Mouse (Mus musculus): ENCODE measurements around the gene Macrod1. TPM values are rescaled to one million over a fixed set of nuclear protein-coding genes. Genes with fewer than 3 reads are reported as not detected.

The Macrod1 gene
- total RNA-seq, 2 experiments from 2014 or later: 201 to 216 TPM

DNA sequence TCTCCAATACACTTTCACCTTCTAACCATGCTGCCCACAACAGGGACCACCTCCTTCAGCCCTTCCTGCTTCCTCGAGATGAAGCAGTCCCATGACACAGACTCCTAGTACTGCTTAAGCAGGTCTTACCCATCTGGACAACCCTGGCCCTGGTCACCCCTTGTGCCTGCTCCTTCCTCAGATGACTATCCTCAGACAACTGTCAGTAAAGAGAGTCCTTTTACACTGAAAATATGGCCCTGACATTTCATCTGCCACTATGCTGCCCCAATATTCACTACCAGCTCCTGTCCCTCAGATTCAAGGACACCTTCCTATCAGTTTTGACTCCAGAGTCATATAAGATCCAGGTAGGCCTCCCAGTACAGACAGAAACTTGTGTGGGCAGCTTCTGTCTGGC, 143.8 kb downstream of the Macrod1 start:
- DNase-seq: no peak

- no peak for DNase-seq
Observed at GRCm38 (mm10) chr19:7204898-7205297, 148.3 kb downstream of the Macrod1 start.

- DNase-seq: no peak
Observed at GRCm38 (mm10) chr19:7205326-7205725, 148.7 kb downstream of the Macrod1 start.

GRCm38 (mm10) chr19:7205753-7206736, 149.4 kb downstream of the Macrod1 start, which contains the start of gene Otub1:
TSS of gene Otub1 (minus strand) at chr19:7206316.
- peak; percentile 88 for DNase-seq

GRCm38 (mm10) chr19:7209907-7210646, 153.5 kb downstream of the Macrod1 start:
- DNase-seq: no peak

- DNase-seq: no peak
Observed at GRCm38 (mm10) chr19:7212216-7212615, 155.6 kb downstream of the Macrod1 start.

DNA sequence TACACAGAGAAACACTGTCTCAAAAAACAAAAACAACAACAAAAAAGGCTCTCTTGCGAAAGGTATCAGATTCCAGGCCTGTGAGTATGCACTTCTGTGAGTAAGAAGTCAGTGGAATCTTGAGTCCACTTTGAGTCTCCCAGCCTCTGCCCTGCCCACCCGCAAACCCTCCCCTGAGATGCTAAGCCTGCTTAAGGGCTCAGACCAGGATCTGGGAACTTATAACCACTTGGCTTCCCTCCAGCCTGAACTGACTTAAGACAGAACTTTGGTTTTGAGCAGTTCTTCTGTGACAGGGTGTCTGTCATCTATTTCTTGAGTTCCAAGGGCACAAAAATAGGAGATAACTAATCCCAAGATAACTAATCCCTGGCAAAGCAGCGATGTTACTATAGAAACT, 156.4 kb downstream of the Macrod1 start:
- no peak for DNase-seq

DNA sequence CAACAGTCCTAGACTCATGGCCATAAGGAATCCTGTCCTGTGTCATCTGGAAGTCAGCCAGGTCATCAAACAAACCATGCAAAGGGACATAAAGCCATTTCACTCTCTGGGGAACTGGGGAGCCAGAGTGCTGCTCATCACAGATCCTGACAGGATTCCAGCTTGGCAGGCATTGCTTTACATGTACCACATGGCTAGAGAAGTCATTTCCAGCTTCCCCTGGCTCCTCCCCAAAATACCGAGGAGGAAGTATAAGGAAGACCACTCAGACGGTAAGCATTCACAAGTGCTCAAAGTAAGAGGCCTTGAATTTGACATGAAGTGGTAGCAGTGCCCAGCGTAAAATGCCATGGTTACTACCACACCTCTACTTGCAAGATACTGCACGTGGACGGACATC, 157.9 kb downstream of the Macrod1 start:
- DNase-seq: no peak

DNA sequence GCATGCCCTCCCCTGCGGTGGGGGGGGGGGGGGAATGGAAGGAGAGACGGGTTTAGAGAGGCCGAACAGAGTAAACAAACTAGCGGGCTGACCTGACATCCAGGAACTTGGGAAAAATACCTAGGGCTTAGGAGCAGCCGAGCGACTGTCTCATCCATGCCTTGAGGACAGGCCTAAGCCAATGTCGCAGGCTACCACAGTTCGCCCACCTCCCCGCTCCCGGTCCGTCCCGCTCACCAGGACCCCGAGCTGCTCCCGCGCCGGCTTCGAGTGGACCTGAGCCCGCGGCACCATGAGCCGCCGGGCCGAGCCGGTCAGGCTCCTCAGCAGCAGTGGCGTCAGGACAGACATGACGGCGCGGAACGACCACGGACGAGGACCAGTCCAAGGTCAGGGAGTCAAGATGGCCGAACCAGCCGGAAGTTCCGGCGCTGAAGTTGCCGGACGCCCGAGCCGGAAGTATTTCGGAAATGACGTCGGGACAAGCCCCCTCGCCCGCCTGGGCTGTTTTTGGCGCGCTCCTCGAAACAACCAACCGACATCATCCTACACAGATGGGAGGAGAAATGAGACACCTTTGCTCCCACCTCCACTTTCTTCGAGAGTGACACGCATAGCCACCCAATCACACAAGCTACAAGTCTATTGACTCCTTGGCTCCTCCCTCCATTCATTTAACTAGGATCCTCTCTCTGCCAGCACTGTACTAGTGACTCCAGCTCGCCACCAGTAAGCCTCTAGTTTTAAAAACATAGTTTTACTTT, 160.7 kb downstream of the Macrod1 start, which contains the start of gene Cox8a:
TSS of gene Cox8a (minus strand) at position 455 of the 764 bp plus-strand sequence.
- DNase-seq: peak; percentile 92

DNA sequence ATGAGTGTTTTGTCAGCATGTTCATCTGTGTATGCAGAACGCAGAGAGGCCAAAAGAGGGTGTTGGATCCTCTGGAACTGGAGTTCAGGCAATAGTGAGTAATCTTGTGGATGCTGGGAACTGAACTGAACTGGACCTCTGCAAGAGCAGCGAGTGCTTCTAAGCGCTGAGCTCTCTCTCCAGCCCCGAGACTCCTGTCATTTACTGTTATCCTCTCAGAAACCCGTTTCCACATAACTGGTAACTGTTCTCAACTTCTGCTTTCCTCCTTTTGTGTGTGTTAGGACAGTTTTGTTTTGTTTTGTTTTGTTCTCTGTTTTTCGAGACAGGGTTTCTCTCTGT, 161.3 kb downstream of the Macrod1 start:
- DNase-seq: no peak

DNA sequence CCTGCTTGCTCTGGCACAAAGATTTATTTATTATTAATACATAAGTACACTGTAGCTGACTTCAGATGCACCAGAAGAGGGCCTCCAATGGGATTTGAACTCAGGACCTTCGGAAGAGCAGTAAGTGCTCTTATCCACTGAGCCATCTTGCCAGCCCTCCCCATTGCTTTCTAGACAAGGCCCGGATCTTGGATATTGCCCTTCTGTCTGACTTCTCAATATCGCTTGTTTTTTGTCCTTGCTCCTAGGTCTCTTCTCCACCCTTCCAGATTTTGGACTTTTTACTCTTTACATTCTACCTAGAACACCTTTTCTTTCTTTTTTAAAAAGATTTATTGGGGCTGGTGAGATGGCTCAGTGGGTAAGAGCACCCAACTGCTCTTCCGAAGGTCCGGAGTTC, 162.1 kb downstream of the Macrod1 start:
- DNase-seq: no peak

GRCm38 (mm10) chr19:7222196-7222595, 165.6 kb downstream of the Macrod1 start:
- no peak for DNase-seq

DNA sequence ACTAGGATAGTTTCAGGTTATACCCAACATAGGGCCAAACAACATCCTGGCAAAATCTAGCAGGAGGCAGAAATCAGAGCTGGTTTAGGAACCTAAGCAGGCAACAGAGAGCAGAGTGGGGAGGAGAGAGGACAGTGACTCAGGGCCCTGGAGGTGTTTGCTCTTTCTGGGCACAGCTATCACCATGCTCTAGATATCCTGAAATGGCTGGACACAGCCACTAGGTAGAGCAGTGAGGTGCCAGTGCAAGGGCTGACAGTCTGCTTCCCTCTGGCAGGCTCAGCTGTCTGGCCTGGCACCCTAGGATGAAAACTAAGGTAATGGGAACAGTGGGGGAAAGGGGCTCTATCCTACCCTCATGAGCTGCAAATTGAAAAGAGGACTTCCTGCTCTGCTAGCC, 166.9 kb downstream of the Macrod1 start:
- DNase-seq: no peak

- no peak for DNase-seq
Observed at GRCm38 (mm10) chr19:7224253-7224652, 167.6 kb downstream of the Macrod1 start.

DNA sequence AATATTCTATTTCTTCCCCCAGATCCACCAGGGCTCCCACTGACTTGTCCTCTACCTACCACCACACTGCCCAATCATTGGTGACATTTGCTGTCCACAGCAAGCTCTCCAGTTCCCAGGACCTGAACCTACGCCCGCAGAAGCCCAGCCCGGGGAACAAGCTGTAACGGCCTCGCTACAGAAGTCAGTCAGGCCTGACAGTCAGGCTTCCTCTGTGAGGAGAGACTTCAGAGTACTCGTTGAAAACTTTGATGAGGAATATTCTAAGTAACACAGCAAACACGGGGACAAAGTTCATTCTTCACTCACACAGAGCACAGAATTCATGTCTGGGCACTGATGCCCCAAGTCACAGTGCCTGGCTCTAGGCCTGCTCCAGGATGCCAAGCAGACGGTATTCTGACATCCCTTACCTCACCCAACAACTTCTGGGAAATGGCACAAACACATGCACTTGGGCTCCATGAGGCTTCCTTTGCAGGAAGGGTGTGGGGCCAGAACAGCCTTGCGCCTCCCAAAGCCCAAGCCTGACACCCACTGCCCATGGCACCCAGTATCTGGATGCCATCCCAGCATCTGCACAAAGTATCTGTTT, 168.6 kb downstream of the Macrod1 start:
- DNase-seq: no peak

GRCm38 (mm10) chr19:7226511-7226914, 169.9 kb downstream of the Macrod1 start:
- DNase-seq: no peak

GRCm38 (mm10) chr19:7234537-7235221, 178.1 kb downstream of the Macrod1 start:
- DNase-seq: peak; percentile 65

DNA sequence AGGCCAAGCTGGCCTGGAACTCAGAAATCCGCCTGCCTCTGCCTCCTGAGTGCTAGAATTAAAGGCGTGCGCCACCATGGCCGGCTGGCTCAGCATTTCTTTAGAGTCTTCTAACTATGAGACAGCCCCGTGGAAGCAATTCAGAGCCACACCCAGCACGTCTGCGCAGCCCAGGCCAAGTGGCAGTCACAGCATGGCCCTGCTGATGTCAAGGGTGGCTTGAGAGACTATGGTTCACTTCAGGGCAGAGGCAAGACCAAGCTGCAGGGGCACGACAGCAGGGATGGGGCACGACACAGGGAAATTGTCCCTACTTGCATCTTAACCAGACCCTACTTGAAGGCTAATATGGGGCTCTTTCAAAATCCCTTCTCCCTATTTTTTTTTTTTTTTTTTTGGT, 178.9 kb downstream of the Macrod1 start:
- no peak for DNase-seq

DNA sequence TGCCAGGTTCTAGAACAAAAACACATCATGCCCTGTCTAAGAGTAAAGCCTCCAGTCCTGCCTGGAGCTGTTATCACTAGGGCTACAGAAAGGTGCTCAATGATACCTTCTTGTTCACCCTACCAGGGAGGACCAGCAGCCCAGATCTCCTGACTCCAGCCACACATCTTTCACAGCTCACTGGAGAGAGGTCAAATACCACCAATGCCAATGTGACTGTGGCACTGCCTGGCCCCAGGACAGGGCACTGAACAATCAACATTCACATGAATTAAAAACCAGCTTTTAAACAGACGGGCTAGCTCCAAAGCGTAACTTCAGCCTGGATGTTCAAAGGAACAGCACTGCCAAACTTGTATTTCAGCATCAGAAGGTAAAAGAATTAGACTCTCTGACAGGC, 179.4 kb downstream of the Macrod1 start:
- DNase-seq: no peak

DNA sequence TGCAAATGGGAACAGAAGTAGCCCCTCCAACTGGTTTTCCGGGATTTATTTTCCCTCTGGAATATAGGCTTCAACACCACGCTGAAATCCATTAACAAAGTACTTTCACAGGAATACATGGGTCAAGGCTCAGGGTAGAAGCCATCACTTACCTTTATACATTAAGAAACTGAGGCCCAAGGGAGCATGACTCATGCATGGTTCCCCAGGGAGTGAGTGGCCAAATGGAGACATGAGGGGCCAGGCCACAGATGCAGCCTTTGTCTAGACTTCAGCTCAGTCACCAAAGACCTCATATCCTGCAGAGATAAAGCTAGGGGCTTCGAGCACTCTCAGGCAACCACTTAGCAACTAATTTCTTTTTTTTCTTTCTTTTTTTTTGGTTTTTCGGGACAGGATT, 180.1 kb downstream of the Macrod1 start:
- DNase-seq: no peak

DNA sequence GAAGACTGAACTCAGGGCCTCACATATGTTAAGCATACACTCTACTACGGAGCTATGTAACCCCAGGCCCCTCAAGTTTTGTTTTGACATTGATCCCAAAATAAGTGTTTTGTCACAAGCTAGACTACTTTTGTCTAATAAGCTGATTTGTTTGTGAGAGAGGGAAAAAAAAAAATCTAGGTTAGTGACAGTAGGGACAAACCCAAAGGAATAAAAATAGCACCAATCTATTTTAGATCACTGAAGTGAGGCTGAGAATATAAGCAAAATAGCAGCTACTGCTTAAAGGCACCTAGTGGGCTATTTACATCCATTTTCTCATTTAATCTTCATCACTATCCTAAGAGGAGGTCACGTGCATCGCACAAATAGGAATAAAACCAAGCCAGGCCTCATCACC, 183.0 kb downstream of the Macrod1 start:
- DNase-seq: no peak

Data from gastrocnemius, postnatal 10 days (tissue).